Mouse (Mus musculus): ENCODE data around the gene Tmem150a. TPM values are rescaled to one million over a fixed set of nuclear protein-coding genes. Genes with fewer than 3 reads are reported as not detected.
A peak's percentile ranks its signal among the peaks of the same experiment; 100 is the strongest.

The Tmem150a gene
- polyA plus RNA-seq, 1 experiment from 2014 or later = 16.0 TPM

- H3K4me3 ChIP-seq = no peak overlapping the region
- no peaks in the 10 kb centered on the region for H3K27me3 ChIP-seq
- ATAC-seq (ENCODE audit: low FRiP score) = no peak
- H3K27ac ChIP-seq = no peak overlapping the region
- no peaks in the 10 kb centered on the region for H3K9me3 ChIP-seq
- peaks cover 96% of the 10 kb centered on the region for H3K36me3 ChIP-seq
- H3K4me1 ChIP-seq (replicated peaks) = no peaks in the 10 kb centered on the region
- no peak overlapping the region for H3K9ac ChIP-seq
- 77% methylated on average over 5 of the region's 5 CpGs for WGBS
- H3K4me2 ChIP-seq = no peak overlapping the region
These were observed 22.1 kb upstream of the Tmem150a start for GRCm38 (mm10) chr6:72333111-72333510.

GRCm38 (mm10) chr6:72340481-72340880 lies 14.8 kb upstream of the Tmem150a start:
- H3K9me3 ChIP-seq = no peaks in the 10 kb centered on the region
- peaks cover 44% of the 10 kb centered on the region for H3K36me3 ChIP-seq
- no peak overlapping the region for H3K27ac ChIP-seq
- 62% methylated on average over 2 of the region's 2 CpGs for WGBS
- no peak overlapping the region for H3K4me3 ChIP-seq
- H3K4me1 ChIP-seq (replicated peaks) = peaks cover 16% of the 10 kb centered on the region
- H3K4me2 ChIP-seq = no peak overlapping the region
- H3K27me3 ChIP-seq = no peaks in the 10 kb centered on the region
- ATAC-seq (ENCODE audit: low FRiP score) = no peak
- H3K9ac ChIP-seq = no peak overlapping the region

- Histone ChIP-seq H3K4me3 (peak overlapping the region; percentile 79), H3K9ac (peak overlapping the region; percentile 90), H3K9me3 (no peaks in the 10 kb centered on the region), H3K27ac (peak overlapping the region; percentile 83), H3K36me3 (peaks cover 18% of the 10 kb centered on the region), H3K4me2 (peak overlapping the region; percentile 91), H3K27me3 (no peaks in the 10 kb centered on the region), H3K4me1 (replicated peaks) (peaks cover 44% of the 10 kb centered on the region)
- ATAC-seq (ENCODE audit: low FRiP score) = peak; percentile 37; the same call in 1 of the 2 replicates
- under 1% methylated on average over 40 of the region's 42 CpGs for WGBS
These were observed 10.7 kb upstream of the Tmem150a start for GRCm38 (mm10) chr6:72344396-72345073.

- peak within 1 kb of the TSS; percentile 90 for H3K9ac ChIP-seq
- H3K27ac ChIP-seq = peak within 1 kb of the TSS; percentile 83
- H3K4me2 ChIP-seq = peak within 1 kb of the TSS; percentile 91
- peak; percentile 84 for ATAC-seq (ENCODE audit: low FRiP score)
- WGBS = under 1% methylated on average over 30 of the region's 30 CpGs
- peaks cover 20% of the 10 kb centered on the region for H3K36me3 ChIP-seq
- peak within 1 kb of the TSS; percentile 79 for H3K4me3 ChIP-seq
- no peaks in the 10 kb centered on the region for H3K27me3 ChIP-seq
- no peaks in the 10 kb centered on the region for H3K9me3 ChIP-seq
- peaks cover 44% of the 10 kb centered on the region for H3K4me1 ChIP-seq (replicated peaks)
These were observed 10.1 kb upstream of the Tmem150a start, which contains the start of gene Usp39 for GRCm38 (mm10) chr6:72345074-72345567. Gene Usp39, minus strand, starts transcription at chr6:72345184.

- Histone ChIP-seq H3K4me1 (replicated peaks) (peaks cover 44% of the 10 kb centered on the region), H3K27ac (peak overlapping the region; percentile 55; the same call in 1 of the 2 replicates), H3K4me3 (peak overlapping the region; percentile 79; the same call in 1 of the 2 replicates), H3K9me3 (no peaks in the 10 kb centered on the region), H3K36me3 (peaks cover 23% of the 10 kb centered on the region), H3K27me3 (no peaks in the 10 kb centered on the region), H3K4me2 (peak overlapping the region; percentile 91), H3K9ac (peak overlapping the region; percentile 90)
- no peak for ATAC-seq (ENCODE audit: low FRiP score)
- WGBS = 53% methylated on average over 6 of the region's 6 CpGs
These were observed 9.6 kb upstream of the Tmem150a start for GRCm38 (mm10) chr6:72345633-72346032.

- ATAC-seq (ENCODE audit: low FRiP score) = no peak
- WGBS = 85% methylated on average over 4 of the region's 4 CpGs
- Histone ChIP-seq H3K4me3 (no peak overlapping the region), H3K36me3 (peaks cover 29% of the 10 kb centered on the region), H3K4me1 (replicated peaks) (peaks cover 47% of the 10 kb centered on the region), H3K27me3 (no peaks in the 10 kb centered on the region), H3K27ac (no peak overlapping the region), H3K9me3 (no peaks in the 10 kb centered on the region), H3K9ac (no peak overlapping the region), H3K4me2 (peak overlapping the region; percentile 90)
These were observed 9.0 kb upstream of the Tmem150a start for GRCm38 (mm10) chr6:72346261-72346660.

GRCm38 (mm10) chr6:72347166-72347941 lies 7.9 kb upstream of the Tmem150a start, which contains the start of gene 0610030E20Rik:
Gene 0610030E20Rik, plus strand, starts transcription at chr6:72347317.
- Histone ChIP-seq H3K4me1 (replicated peaks) (peaks cover 52% of the 10 kb centered on the region), H3K9me3 (no peaks in the 10 kb centered on the region), H3K9ac (peak within 1 kb of the TSS; percentile 94), H3K36me3 (peaks cover 30% of the 10 kb centered on the region), H3K27ac (peak within 1 kb of the TSS; percentile 91), H3K27me3 (no peaks in the 10 kb centered on the region), H3K4me3 (peak within 1 kb of the TSS; percentile 91), H3K4me2 (peak within 1 kb of the TSS; percentile 90)
- ATAC-seq (ENCODE audit: low FRiP score) = peak; percentile 74
- WGBS = under 1% methylated on average over 69 of the region's 72 CpGs

GRCm38 (mm10) chr6:72348411-72348810 lies 6.8 kb upstream of the Tmem150a start:
- Histone ChIP-seq H3K9me3 (no peaks in the 10 kb centered on the region), H3K27ac (no peak overlapping the region), H3K4me1 (replicated peaks) (peaks cover 51% of the 10 kb centered on the region), H3K4me3 (peak overlapping the region; percentile 91), H3K9ac (peak overlapping the region; percentile 94), H3K4me2 (peak overlapping the region; percentile 90), H3K27me3 (no peaks in the 10 kb centered on the region), H3K36me3 (peaks cover 30% of the 10 kb centered on the region)
- no peak for ATAC-seq (ENCODE audit: low FRiP score)
- 83% methylated on average over 10 of the region's 10 CpGs for WGBS

GRCm38 (mm10) chr6:72350214-72350613 lies 5.0 kb upstream of the Tmem150a start:
- peaks cover 30% of the 10 kb centered on the region for H3K36me3 ChIP-seq
- no peak overlapping the region for H3K4me2 ChIP-seq
- H3K4me1 ChIP-seq (replicated peaks) = peaks cover 52% of the 10 kb centered on the region
- H3K27ac ChIP-seq = no peak overlapping the region
- no peak overlapping the region for H3K4me3 ChIP-seq
- 93% methylated on average over 2 of the region's 2 CpGs for WGBS
- no peaks in the 10 kb centered on the region for H3K27me3 ChIP-seq
- H3K9me3 ChIP-seq = no peaks in the 10 kb centered on the region
- ATAC-seq (ENCODE audit: low FRiP score) = no peak
- no peak overlapping the region for H3K9ac ChIP-seq

- 77% methylated on average over 5 of the region's 5 CpGs for WGBS
- Histone ChIP-seq H3K27ac (no peak overlapping the region), H3K27me3 (no peaks in the 10 kb centered on the region), H3K36me3 (peaks cover 39% of the 10 kb centered on the region), H3K4me2 (no peak overlapping the region), H3K4me1 (replicated peaks) (peaks cover 56% of the 10 kb centered on the region), H3K9ac (no peak overlapping the region), H3K4me3 (no peak overlapping the region), H3K9me3 (no peaks in the 10 kb centered on the region)
- ATAC-seq (ENCODE audit: low FRiP score) = no peak
These were observed 2.4 kb upstream of the Tmem150a start for GRCm38 (mm10) chr6:72352636-72353405.

- Histone ChIP-seq H3K27ac (no peak overlapping the region), H3K9ac (no peak overlapping the region), H3K4me1 (replicated peaks) (peaks cover 44% of the 10 kb centered on the region), H3K9me3 (no peaks in the 10 kb centered on the region), H3K4me2 (no peak overlapping the region), H3K4me3 (no peak overlapping the region), H3K27me3 (no peaks in the 10 kb centered on the region), H3K36me3 (peaks cover 44% of the 10 kb centered on the region)
- 81% methylated on average over 1 of the region's 1 CpGs for WGBS
- ATAC-seq (ENCODE audit: low FRiP score) = no peak
These were observed 1.2 kb upstream of the Tmem150a start for GRCm38 (mm10) chr6:72354025-72354424.

Data from hindbrain, embryonic 13.5 days (tissue).